Mouse (Mus musculus) testis, adult 2 months (tissue): Measurements from ENCODE around the gene Hoxd1.

ENCODE experiments used
- CTCF ChIP-seq: fragments of 200-500 bp; IDR thresholded peaks from 2 replicates; pipeline ENCODE4 v1.5.1; 2012; ENCODE audit warnings: low read depth, mild to moderate bottlenecking, inconsistent platforms, low read length, moderate library complexity; ENCODE audit not compliant: control insufficient read depth, insufficient read depth, insufficient replicate concordance
- POLR2A ChIP-seq: fragments of 200-500 bp; IDR thresholded peaks from 2 replicates; pipeline ENCODE4 v1.6.1; 2012; ENCODE audit warnings: low read depth, mild to moderate bottlenecking, inconsistent platforms, low read length, moderate library complexity; ENCODE audit not compliant: control insufficient read depth

DNA sequence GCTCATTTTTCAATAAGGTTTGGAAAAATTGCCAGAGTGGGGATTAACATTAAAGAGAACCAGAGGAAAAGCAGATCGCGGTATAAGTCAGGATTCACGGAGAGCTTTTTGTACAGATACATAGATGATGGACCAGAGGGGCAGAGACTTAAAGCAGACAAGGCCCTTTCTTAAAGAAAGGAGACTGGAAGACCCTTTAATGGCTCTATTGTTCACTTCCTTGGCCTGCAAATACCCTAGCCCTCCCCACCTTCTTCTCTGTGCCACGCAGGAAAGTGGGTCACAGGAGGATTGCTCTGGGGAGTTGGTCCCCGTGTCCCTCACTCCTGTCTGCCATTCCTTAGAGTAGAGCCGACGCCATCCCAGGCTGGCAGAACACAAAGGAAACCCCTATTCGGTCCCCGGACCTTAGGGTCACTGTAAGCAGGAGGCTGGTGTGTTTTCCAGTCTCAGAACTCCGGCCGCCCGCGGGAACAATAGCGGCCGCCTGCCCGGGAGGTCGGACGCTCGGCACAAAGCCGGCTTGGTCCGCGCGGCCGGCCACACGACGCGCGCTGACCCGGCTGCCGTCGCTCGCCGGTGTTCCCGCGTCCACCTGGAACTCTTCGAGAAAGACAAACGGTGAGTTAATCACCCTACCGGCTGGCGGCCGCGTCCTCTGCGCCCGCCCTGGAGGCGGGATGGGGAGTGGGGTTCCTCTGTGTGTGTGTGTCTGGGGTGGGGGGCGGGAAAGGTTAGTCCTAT, 10.2 kb upstream of the Hoxd1 start:
- no peak for TF ChIP-seq CTCF
- TF ChIP-seq POLR2A = no peak
